28 mouse cellular contexts compared by ENCODE assay signal in the genomic region with DNA sequence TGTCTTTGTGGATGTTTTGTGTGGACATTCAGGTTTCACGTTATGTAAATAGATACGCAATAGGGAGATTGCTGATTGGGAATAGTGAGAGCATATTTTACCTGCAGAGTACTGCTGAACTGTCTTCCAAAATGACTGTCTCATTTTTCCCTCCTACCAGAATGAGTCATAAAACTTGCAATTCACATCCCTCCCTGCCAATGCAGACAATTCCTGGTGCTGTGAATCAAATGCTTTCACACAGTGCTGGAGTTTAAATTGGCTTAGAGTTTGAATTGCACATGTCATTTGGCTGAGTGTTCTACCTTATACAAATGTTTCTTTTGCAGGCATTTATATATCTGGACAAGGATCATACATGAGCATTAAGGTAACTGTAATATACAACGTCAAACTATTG.
A peak's percentile ranks its signal among the peaks of the same experiment; 100 is the strongest.
DNase-seq lines count a peak whose midpoint lies in the region; ATAC-seq and TF ChIP-seq lines count a peak whose summit lies in the region.
"Had no signal": no experiment of that assay in that cellular context is flagged by ENCODE, and none has a peak within 500 bp of the region (broad histone marks: within the 10 kb centered on the region; RNA-seq: fewer than 3 reads in every experiment).

No protein-coding gene starts in this region.

- no peaks in the 10 kb centered on the region for H3K4me1 ChIP-seq in intestine, postnatal 0 days (replicated peaks; ENCODE audit: control insufficient read depth, insufficient read depth, low read length)
- H3K4me1 ChIP-seq: embryonic facial prominence, embryonic 13.5 days; embryonic facial prominence, embryonic 15.5 days; forebrain, embryonic 10.5 days; forebrain, embryonic 12.5 days had no signal

- TF ChIP-seq CTCF in intestine, postnatal 0 days (IDR thresholded peaks at IDR 0.05; ENCODE audit: low read depth), result no peak

- H3K27me3 ChIP-seq in intestine, postnatal 0 days (replicated peaks; ENCODE audit: control insufficient read depth, insufficient read depth, low read length), result no peaks in the 10 kb centered on the region
- H3K27me3 ChIP-seq: CH12.LX; embryonic facial prominence, embryonic 13.5 days; embryonic facial prominence, embryonic 15.5 days; forebrain, embryonic 12.5 days had no signal

- peak; percentile 98 for ATAC-seq in frontal cortex, adult (ENCODE audit: low TSS enrichment)
- ATAC-seq in intestine, postnatal 0 days, result no peak
- ATAC-seq: activated CD4-positive, CD25-positive, alpha-beta regulatory T cell, adult 4 months; CD4-positive, CD25-positive, alpha-beta regulatory T cell, adult 4 months; forebrain, embryonic 14.5 days; forebrain, embryonic 16.5 days; Patski had no signal

- no peak overlapping the region for H3K9ac ChIP-seq in intestine, postnatal 0 days (ENCODE audit: low read depth, low read length)
- H3K9ac ChIP-seq: embryonic facial prominence, embryonic 13.5 days; embryonic facial prominence, embryonic 15.5 days; forebrain, embryonic 12.5 days had no signal

- WGBS in intestine, postnatal 0 days, result 87% methylated on average over 3 of the region's 3 CpGs

- no peak overlapping the region for H3K4me2 ChIP-seq in intestine, postnatal 0 days (replicated peaks; ENCODE audit: low read depth)
- H3K4me2 ChIP-seq: embryonic facial prominence, embryonic 13.5 days; embryonic facial prominence, embryonic 15.5 days; forebrain, embryonic 12.5 days had no signal

- H3K27ac ChIP-seq in intestine, postnatal 0 days (ENCODE audit: low read depth, low read length), result no peak overlapping the region
- H3K27ac ChIP-seq: embryonic facial prominence, embryonic 13.5 days; embryonic facial prominence, embryonic 15.5 days; forebrain, embryonic 10.5 days; forebrain, embryonic 12.5 days had no signal

- H3K4me3 ChIP-seq in intestine, postnatal 0 days (ENCODE audit: low read depth, low read length), result no peak overlapping the region
- H3K4me3 ChIP-seq: embryonic facial prominence, embryonic 13.5 days; embryonic facial prominence, embryonic 15.5 days; erythroblast, embryonic 14.5 days; forebrain, embryonic 10.5 days; forebrain, embryonic 12.5 days had no signal

- H3K36me3 ChIP-seq in intestine, postnatal 0 days (ENCODE audit: control insufficient read depth, insufficient read depth), result no peaks in the 10 kb centered on the region
- H3K36me3 ChIP-seq: embryonic facial prominence, embryonic 13.5 days; embryonic facial prominence, embryonic 15.5 days; forebrain, embryonic 10.5 days; forebrain, embryonic 12.5 days; G1E had no signal

- H3K9me3 ChIP-seq in intestine, postnatal 0 days (ENCODE audit: control insufficient read depth), result no peaks in the 10 kb centered on the region
- H3K9me3 ChIP-seq: embryonic facial prominence, embryonic 13.5 days; embryonic facial prominence, embryonic 15.5 days; forebrain, embryonic 10.5 days; forebrain, embryonic 12.5 days; G1E had no signal

- no peak for DNase-seq in frontal cortex, postnatal 25 days (ENCODE audit: low spot score in 2 of 2)
- peak; percentile 23 for DNase-seq in right cerebral cortex, adult 18-20 months
- no peak for DNase-seq in right cerebral cortex, postnatal 4 days
- DNase-seq: adrenal gland, adult 8-10 months; adrenal gland, postnatal 14 days; adrenal gland, postnatal 36 days; B cell, adult 2 months; cerebellum, adult 11 months; cerebellum, adult 18-20 months; cerebellum, adult 8-10 months; cerebellum, adult 9-11 months; cerebellum, postnatal 14 days; cerebellum, postnatal 36 days; embryo, embryonic 11 days had no signal
